Mouse (Mus musculus) heart, postnatal 0 days (tissue): ENCODE data around the gene Srrm1. TPM values are rescaled to one million over a fixed set of nuclear protein-coding genes. Genes with fewer than 3 reads are reported as not detected.

Experiments used
- ATAC-seq: fragments of 200-750 bp; cut with Nextera tagmentation; 2 replicates; pipeline ENCODE4 v1.8.0; 2017; ENCODE audit warnings: low read depth, moderate number of reproducible peaks, moderate library complexity; ENCODE audit not compliant: insufficient read depth
- DNase-seq: peaks from one replicate; pipeline ENCODE4 v3.0.0-alpha.2; 2016; ENCODE audit warnings: low spot score
- H3K27ac ChIP-seq: fragments of 300-500 bp; sonication (generic); 2 replicates; pipeline ENCODE4 v1.5.1; 2014; ENCODE audit warnings: low read depth, mild to moderate bottlenecking
- H3K27me3 ChIP-seq: fragments of 300-500 bp; sonication (generic); 2 replicates; pipeline ENCODE4 v1.6.1; 2014; ENCODE audit warnings: low read length, mixed read lengths; ENCODE audit not compliant: control insufficient read depth, insufficient read depth
- H3K36me3 ChIP-seq: fragments of 300-500 bp; sonication (generic); replicated peaks from 2 replicates; pipeline ENCODE4 v1.6.1; 2014; ENCODE audit warnings: low read length, mixed read lengths; ENCODE audit not compliant: control insufficient read depth, insufficient read depth
- H3K4me1 ChIP-seq: fragments of 300-500 bp; sonication (generic); 2 replicates; pipeline ENCODE4 v1.6.1; 2014; ENCODE audit warnings: antibody characterized with exemption; ENCODE audit not compliant: control insufficient read depth, insufficient read depth
- H3K4me2 ChIP-seq: fragments of 300-500 bp; sonication (generic); 2 replicates; pipeline ENCODE4 v1.6.1; 2014; ENCODE audit warnings: low read depth, mild to moderate bottlenecking, low read length, moderate library complexity
- H3K4me3 ChIP-seq: fragments of 300-500 bp; sonication (generic); 2 replicates; pipeline ENCODE4 v1.5.1; 2014; ENCODE audit warnings: low read depth, low read length
- H3K9ac ChIP-seq: fragments of 300-500 bp; sonication (generic); replicated peaks from 2 replicates; pipeline ENCODE4 v1.6.1; 2014; ENCODE audit warnings: low read depth, low read length, mixed read lengths
- H3K9me3 ChIP-seq: fragments of 300-500 bp; sonication (generic); replicated peaks from 2 replicates; pipeline ENCODE4 v1.6.1; 2016; ENCODE audit warnings: low read length; ENCODE audit not compliant: control insufficient read depth
- CTCF ChIP-seq: IDR thresholded peaks from 2 replicates; pipeline ENCODE4 v1.5.1; 2016; ENCODE audit warnings: antibody characterized with exemption, control low read depth, low read depth
- EP300 ChIP-seq: IDR thresholded peaks from 2 replicates; pipeline ENCODE4 v1.6.1; 2016; ENCODE audit warnings: antibody characterized with exemption, low read depth
- WGBS: fragments of 180-500 bp; shearing (Covaris S2); extraction: QIAGEN DNeasy Blood & Tissue Kit; methylation state at CpG from one replicate; pipeline ENCODE4 v1.1.7; 2014; 5-methylcytosine and 5-hydroxymethylcytosine counted together
- polyA plus RNA-seq: library from polyadenylated mRNA; unstranded; fragments of >200 nt; fragmentation: Nextera tagmentation; extraction: Ambion mirVana; gene quantifications from 2 replicates; pipeline ENCODE4 v1.2.1, GENCODE M21; 2015
- total RNA-seq: library from RNA; depleted of rRNA; stranded (reverse); fragments of >200 nt; gene quantifications from 2 replicates; pipeline ENCODE4 v1.2.3, GENCODE M21; 2014; ENCODE audit warnings: low replicate concordance

Srrm1 gene
- total and polyA plus RNA-seq, 2 experiments from 2014 or later, result 22.6 to 99.6 TPM

DNA sequence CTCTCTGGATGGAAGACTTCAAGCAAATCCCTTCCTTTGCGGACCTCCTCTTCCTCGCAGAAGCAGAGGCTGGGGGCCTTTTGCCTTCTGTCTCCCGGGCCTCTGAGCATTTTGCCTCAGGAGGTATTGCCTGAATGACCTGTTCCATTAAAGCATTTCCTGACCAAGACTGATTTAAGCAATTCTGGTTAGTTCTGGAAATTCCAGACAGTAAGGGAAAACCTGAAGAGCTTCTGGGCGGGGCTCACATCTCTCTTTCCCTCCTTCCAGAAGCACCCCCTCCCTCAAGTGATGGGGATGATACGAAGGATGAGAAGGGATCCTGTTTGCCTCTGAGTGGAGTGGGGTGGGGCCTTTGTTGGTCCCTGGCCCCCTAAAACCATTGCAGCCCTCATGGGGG is 43.4 kb downstream of the Srrm1 start:
- no peak for DNase-seq
- Histone ChIP-seq H3K4me1 (peaks cover 56% of the 10 kb centered on the region), H3K36me3 (no peaks in the 10 kb centered on the region), H3K4me3 (no peak overlapping the region), H3K9ac (no peak overlapping the region), H3K9me3 (no peaks in the 10 kb centered on the region), H3K27ac (peak overlapping the region; percentile 68), H3K4me2 (no peak overlapping the region), H3K27me3 (no peaks in the 10 kb centered on the region)
- no peak for ATAC-seq
- no peak for TF ChIP-seq EP300
- no peak for TF ChIP-seq CTCF
- 49% methylated on average over 5 of the region's 5 CpGs for WGBS

DNA sequence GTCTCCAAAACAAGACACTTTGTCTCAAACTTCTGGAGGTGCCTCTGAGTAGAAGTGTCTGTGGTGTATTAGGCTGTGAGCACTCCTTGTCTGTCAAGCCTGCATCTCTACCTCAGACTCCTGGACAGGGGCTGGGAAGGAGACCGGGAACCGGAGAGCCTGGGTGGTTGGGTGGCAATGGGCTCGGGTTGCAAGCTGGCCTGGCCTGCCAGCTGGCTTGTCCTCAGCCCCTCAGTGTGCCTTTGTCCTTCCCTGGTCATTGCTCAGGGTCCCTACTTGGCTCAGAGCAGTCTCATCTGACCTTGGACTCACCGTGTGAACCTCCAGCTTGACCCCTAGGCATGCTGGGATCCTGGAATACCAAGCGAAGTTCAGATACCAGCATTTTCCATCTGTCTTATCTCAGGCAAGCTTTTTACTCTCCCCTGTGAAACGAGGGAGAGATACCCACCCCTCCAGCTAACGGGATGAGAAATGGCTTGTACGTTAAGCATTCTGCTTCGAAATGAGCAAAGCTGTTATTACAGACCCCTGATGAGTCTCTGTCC is 43.9 kb downstream of the Srrm1 start:
- no peaks in the 10 kb centered on the region for H3K9me3 ChIP-seq
- no peaks in the 10 kb centered on the region for H3K36me3 ChIP-seq
- 0 out of 2 replicates have a peak overlapping the region, but pooled peaks have one; percentile 11 for H3K9ac ChIP-seq
- ATAC-seq (no peak), DNase-seq (peak; percentile 53)
- 30% methylated on average over 9 of the region's 9 CpGs for whole genome bisulfite sequencing
- H3K27me3 ChIP-seq, result no peaks in the 10 kb centered on the region
- peak overlapping the region; percentile 68 for H3K27ac ChIP-seq
- no peak for TF ChIP-seq EP300
- no peak for TF ChIP-seq CTCF
- no peak overlapping the region for H3K4me3 ChIP-seq
- peaks cover 50% of the 10 kb centered on the region for H3K4me1 ChIP-seq
- H3K4me2 ChIP-seq, result no peak overlapping the region

DNA sequence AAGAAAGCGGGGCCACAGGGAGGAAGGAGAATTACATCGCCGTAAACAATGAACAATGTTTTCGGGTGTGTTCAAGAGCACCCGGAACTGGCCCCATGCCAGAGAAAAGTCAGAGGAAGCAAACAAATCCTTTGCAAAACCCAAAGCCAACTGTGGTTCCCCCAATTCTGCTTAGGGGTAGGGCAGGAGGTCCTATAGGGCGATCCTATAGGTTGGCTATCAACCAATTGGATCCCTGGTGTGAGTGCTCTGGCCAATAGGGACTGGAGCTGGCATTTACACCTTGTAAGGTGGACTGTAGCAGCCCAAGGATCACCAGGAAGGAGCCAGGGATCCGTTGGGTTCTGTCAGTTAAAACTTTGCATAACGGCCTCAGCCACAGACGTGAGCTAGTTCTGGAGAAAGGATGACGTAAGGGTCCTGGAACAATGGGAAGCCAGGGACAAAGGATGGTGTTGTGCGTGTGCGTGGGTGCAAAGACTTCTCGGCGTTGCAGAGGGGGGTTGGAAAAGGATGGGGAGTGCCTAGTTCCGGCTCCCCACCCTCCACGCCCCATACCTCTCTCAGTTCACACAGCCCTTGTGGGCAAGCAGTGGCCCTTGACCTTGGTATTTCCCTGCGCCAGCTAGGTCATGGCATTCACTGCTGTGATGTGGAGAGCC is 46.0 kb downstream of the Srrm1 start:
- WGBS, result 61% methylated on average over 17 of the region's 17 CpGs
- TF ChIP-seq EP300, result peak; percentile 49; the same call in 1 of the 2 replicates
- no peak for TF ChIP-seq CTCF
- H3K27me3 ChIP-seq, result no peaks in the 10 kb centered on the region
- no peaks in the 10 kb centered on the region for H3K9me3 ChIP-seq
- H3K4me2 ChIP-seq, result no peak overlapping the region
- H3K27ac ChIP-seq, result peak overlapping the region; percentile 88
- no peak overlapping the region for H3K9ac ChIP-seq
- H3K36me3 ChIP-seq, result no peaks in the 10 kb centered on the region
- peaks cover 36% of the 10 kb centered on the region for H3K4me1 ChIP-seq
- no peak overlapping the region for H3K4me3 ChIP-seq
- ATAC-seq (peak; percentile 54), DNase-seq (peak; percentile 54)

GRCm38 (mm10) chr4:135306533-135306932 is 46.6 kb downstream of the Srrm1 start:
- TF ChIP-seq CTCF (0 out of 2 replicates have a peak, but pooled peaks have one; percentile 6), EP300 (no peak)
- Histone ChIP-seq H3K4me1 (peaks cover 35% of the 10 kb centered on the region), H3K36me3 (no peaks in the 10 kb centered on the region), H3K4me3 (no peak overlapping the region), H3K27me3 (no peaks in the 10 kb centered on the region), H3K4me2 (no peak overlapping the region), H3K9ac (no peak overlapping the region), H3K9me3 (no peaks in the 10 kb centered on the region), H3K27ac (peak overlapping the region; percentile 88)
- WGBS, result 28% methylated on average over 4 of the region's 4 CpGs
- ATAC-seq (peak; percentile 56), DNase-seq (peak; percentile 77)

- H3K9me3 ChIP-seq, result no peaks in the 10 kb centered on the region
- no peaks in the 10 kb centered on the region for H3K27me3 ChIP-seq
- no peak for ATAC-seq
- TF ChIP-seq CTCF, result no peak
- no peak for TF ChIP-seq EP300
- WGBS, result 86% methylated on average over 10 of the region's 10 CpGs
- H3K36me3 ChIP-seq, result no peaks in the 10 kb centered on the region
- no peak overlapping the region for H3K4me2 ChIP-seq
- no peak overlapping the region for H3K9ac ChIP-seq
- no peak overlapping the region for H3K4me3 ChIP-seq
- no peak for DNase-seq
- no peak overlapping the region for H3K27ac ChIP-seq
- peaks cover 20% of the 10 kb centered on the region for H3K4me1 ChIP-seq
Observed at GRCm38 (mm10) chr4:135302261-135302660, 50.9 kb downstream of the Srrm1 start.
